ENCODE assay signal across 31 mouse cellular contexts in the genomic region with DNA sequence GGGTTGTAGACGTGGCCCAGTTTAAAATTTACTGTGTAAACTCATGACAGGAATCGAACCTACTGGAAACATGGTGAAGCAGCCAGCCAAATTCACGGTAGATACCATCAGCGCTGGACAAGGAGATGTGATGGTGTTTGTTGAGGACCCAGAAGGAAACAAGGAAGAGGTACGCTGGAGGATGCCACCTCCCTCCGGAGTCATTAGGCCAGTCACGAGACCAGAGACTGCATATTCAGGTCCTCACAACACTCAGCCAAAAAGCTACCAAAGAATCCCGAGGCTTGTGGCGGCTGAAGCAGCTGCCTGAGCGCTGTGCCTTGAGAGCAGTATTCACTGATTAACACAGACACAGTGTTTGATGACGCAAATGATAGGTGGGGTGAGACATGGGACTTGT.
"Had no signal": no experiment of that assay in that cellular context is flagged by ENCODE, and none has a peak within 500 bp of the region (broad histone marks: within the 10 kb centered on the region; RNA-seq: fewer than 3 reads in every experiment).

No protein-coding gene starts in this region.

- H3K27ac ChIP-seq: limb, embryonic 10.5 days; limb, embryonic 12.5 days; limb, embryonic 13.5 days; limb, embryonic 15.5 days; liver, embryonic 12.5 days; liver, embryonic 13.5 days; liver, embryonic 14.5 days; liver, embryonic 15.5 days; lung, embryonic 15.5 days; macrophage; midbrain, embryonic 10.5 days; midbrain, embryonic 12.5 days; midbrain, embryonic 13.5 days; midbrain, embryonic 15.5 days; neural tube, embryonic 12.5 days; neural tube, embryonic 13.5 days had no signal

- H3K4me3 ChIP-seq: limb, embryonic 10.5 days; limb, embryonic 12.5 days; limb, embryonic 13.5 days; limb, embryonic 15.5 days; liver, embryonic 12.5 days; liver, embryonic 13.5 days; liver, embryonic 15.5 days; lung, embryonic 15.5 days; megakaryocyte, embryonic 14.5 days; midbrain, embryonic 10.5 days; midbrain, embryonic 12.5 days; midbrain, embryonic 13.5 days; midbrain, embryonic 15.5 days; myocyte; neural tube, embryonic 12.5 days; neural tube, embryonic 13.5 days had no signal

- DNase-seq: left cerebral cortex, postnatal 4 days; liver; liver, embryonic 13.5 days; liver, postnatal 0 days; lung, adult 18-20 months; lung, adult 2 months; lung, embryonic 14.5 days; lung, postnatal 10 days; lung, postnatal 14 days; lung, postnatal 36 days; lung, postnatal 4 days; midbrain, embryonic 14.5 days had no signal

- H3K9ac ChIP-seq: limb, embryonic 12.5 days; limb, embryonic 13.5 days; limb, embryonic 15.5 days; liver, embryonic 12.5 days; liver, embryonic 13.5 days; liver, embryonic 14.5 days; liver, embryonic 15.5 days; liver, postnatal 0 days; lung, embryonic 14.5 days; lung, embryonic 15.5 days; midbrain, embryonic 12.5 days; midbrain, embryonic 13.5 days; midbrain, embryonic 15.5 days; neural tube, embryonic 12.5 days; neural tube, embryonic 13.5 days had no signal

- H3K9me3 ChIP-seq: limb, embryonic 10.5 days; limb, embryonic 12.5 days; limb, embryonic 13.5 days; limb, embryonic 15.5 days; liver, embryonic 12.5 days; liver, embryonic 13.5 days; liver, embryonic 15.5 days; lung, embryonic 15.5 days; megakaryocyte, embryonic 14.5 days; midbrain, embryonic 10.5 days; midbrain, embryonic 12.5 days; midbrain, embryonic 13.5 days; midbrain, embryonic 15.5 days; neural tube, embryonic 12.5 days; neural tube, embryonic 13.5 days had no signal

- ATAC-seq: liver, postnatal 0 days; lung, postnatal 0 days; midbrain, embryonic 13.5 days; midbrain, embryonic 15.5 days; midbrain, embryonic 16.5 days had no signal

- H3K27me3 ChIP-seq: limb, embryonic 12.5 days; limb, embryonic 13.5 days; limb, embryonic 15.5 days; liver, embryonic 12.5 days; liver, embryonic 13.5 days; liver, embryonic 15.5 days; lung, embryonic 15.5 days; midbrain, embryonic 12.5 days; midbrain, embryonic 13.5 days; midbrain, embryonic 15.5 days; neural tube, embryonic 12.5 days; neural tube, embryonic 13.5 days had no signal

- H3K4me1 ChIP-seq: limb, embryonic 10.5 days; limb, embryonic 12.5 days; liver, embryonic 13.5 days; liver, embryonic 15.5 days; lung, embryonic 15.5 days; midbrain, embryonic 10.5 days; midbrain, embryonic 12.5 days; midbrain, embryonic 13.5 days; midbrain, embryonic 15.5 days; neural tube, embryonic 12.5 days; neural tube, embryonic 13.5 days had no signal
